Mouse (Mus musculus) liver, postnatal 0 days (tissue): ENCODE results near the gene Clstn1.

ENCODE experiments used
- CTCF ChIP-seq: sonication (generic); IDR thresholded peaks from 2 replicates; pipeline ENCODE4 v1.5.1; 2016; ENCODE audit warnings: antibody characterized with exemption, low read depth
- EP300 ChIP-seq: IDR thresholded peaks from 2 replicates; pipeline ENCODE4 v1.6.1; 2016; ENCODE audit warnings: antibody characterized with exemption, low read depth, mild to moderate bottlenecking

DNA sequence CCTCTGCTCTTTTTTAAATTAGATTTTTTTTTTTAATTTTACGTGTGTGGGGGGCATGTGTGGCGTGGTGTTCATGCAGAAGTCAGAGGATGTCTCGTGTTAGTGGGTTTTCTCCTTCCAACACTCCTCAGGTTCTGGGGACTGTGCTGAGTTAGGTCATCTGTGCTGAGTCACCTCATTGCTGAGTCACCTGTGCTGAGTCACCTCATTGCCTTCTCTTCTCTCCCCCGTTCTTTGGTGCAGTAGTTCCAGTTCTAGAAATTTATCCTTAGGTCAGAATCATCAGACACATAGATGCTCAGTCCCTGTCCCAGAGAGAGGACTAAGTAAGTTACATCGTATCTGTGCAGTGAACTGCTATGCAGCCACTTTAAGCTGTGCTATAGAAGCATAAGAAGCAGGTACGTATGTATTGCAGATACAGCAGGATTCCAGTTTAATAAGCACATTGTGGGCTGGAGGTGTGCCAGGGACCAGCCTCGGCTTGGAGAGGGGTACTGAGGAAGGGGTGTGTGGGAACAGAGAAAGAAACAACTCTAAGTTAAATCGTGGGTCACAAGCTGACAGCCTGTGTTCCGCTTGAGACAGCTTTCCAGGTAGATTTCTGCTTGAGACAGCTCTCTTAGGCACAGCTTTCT lies 46.5 kb downstream of the Clstn1 start:
- TF ChIP-seq EP300 (peak; percentile 75), CTCF (no peak)
